Mouse (Mus musculus) fat pad, adult 2 months (tissue): ENCODE measurements at regions not wholly inside any gene's neighbourhood (a gene's known extent, or its start where the extent isn't known, plus 50 kb on each side); places are given as distances from the start of the nearest gene placed in this dataset.
A peak's percentile ranks its signal among the peaks of the same experiment; 100 is the strongest.

Experiments
- DNase-seq: peaks from one replicate; pipeline ENCODE4 v3.0.0-alpha.2; 2011; ENCODE audit warnings: low read depth, low spot score; ENCODE audit errors: extremely low read depth

- peak; percentile 92 for DNase-seq
Measured at GRCm38 (mm10) chr8:6583337-6584096, 1478.4 kb upstream of the Slc10a2 start.

GRCm38 (mm10) chr8:6582732-6583131 lies 1477.6 kb upstream of the Slc10a2 start:
- peak; percentile 98 for DNase-seq

- DNase-seq: peak; percentile 96
Measured at GRCm38 (mm10) chr8:6577868-6578634, 1472.9 kb upstream of the Slc10a2 start.

GRCm38 (mm10) chr8:6575241-6575640 lies 1470.1 kb upstream of the Slc10a2 start:
- DNase-seq: no peak

GRCm38 (mm10) chr8:6573492-6573891 lies 1468.3 kb upstream of the Slc10a2 start:
- no peak for DNase-seq

- no peak for DNase-seq
Measured at GRCm38 (mm10) chr8:6572066-6572665, 1467.0 kb upstream of the Slc10a2 start.

GRCm38 (mm10) chr8:6550965-6551364 lies 1445.8 kb upstream of the Slc10a2 start:
- no peak for DNase-seq

- DNase-seq: no peak
Measured at GRCm38 (mm10) chr8:6527171-6527570, 1422.0 kb upstream of the Slc10a2 start.

GRCm38 (mm10) chr8:6515882-6516682 lies 1410.9 kb upstream of the Slc10a2 start:
- no peak for DNase-seq

- DNase-seq: no peak
Measured at GRCm38 (mm10) chr8:6492453-6492852, 1387.3 kb upstream of the Slc10a2 start.

- no peak for DNase-seq
Measured at GRCm38 (mm10) chr8:6481966-6482365, 1376.8 kb upstream of the Slc10a2 start.

GRCm38 (mm10) chr8:6471089-6471488 lies 1365.9 kb upstream of the Slc10a2 start:
- DNase-seq: no peak

GRCm38 (mm10) chr8:6456553-6457180 lies 1351.5 kb upstream of the Slc10a2 start:
- no peak for DNase-seq

- no peak for DNase-seq
Measured at GRCm38 (mm10) chr8:6448301-6448700, 1343.2 kb upstream of the Slc10a2 start.

- no peak for DNase-seq
Measured at GRCm38 (mm10) chr8:6439069-6439468, 1333.9 kb upstream of the Slc10a2 start.
